Mouse (Mus musculus) T-helper 2 cell (primary cell): ENCODE measurements around the gene Nutf2-ps1.
"Not testable (repeated sequence)": the region's sequence is repeated elsewhere in the genome, so short reads cannot be mapped to it uniquely, and the experiment has no call there.

ENCODE experiments used
- in situ Hi-C: fragments of 300-600 bp; cut with MboI, MseI; formaldehyde crosslinking; loops from one replicate; pipeline ENCODE4 v1.15.1; 2025; ENCODE audit warnings: high pct_unique_total_duplicates

The Nutf2-ps1 gene

GRCm38 (mm10) chr19:53588968-53589367, at the start of gene Nutf2-ps1:
Gene Nutf2-ps1, minus strand, starts transcription at chr19:53589068.
- in situ Hi-C loops: not testable (repeated sequence)

- in situ Hi-C loops: no loop called here
These were observed 49.2 kb upstream of the Nutf2-ps1 start for GRCm38 (mm10) chr19:53638041-53638440.

- in situ Hi-C loops: no loop called here
These were observed 32.8 kb upstream of the Nutf2-ps1 start for GRCm38 (mm10) chr19:53621681-53622080.

GRCm38 (mm10) chr19:53608921-53609320, 20.1 kb upstream of the Nutf2-ps1 start:
- in situ Hi-C loops: loop anchor here (5.0 kb wide), 1 partner anchor 33 kb away; no protein-coding TSS in a partner anchor

- in situ Hi-C loops: no loop called here
These were observed 12.4 kb upstream of the Nutf2-ps1 start for GRCm38 (mm10) chr19:53601363-53601655.

- in situ Hi-C loops: no loop called here
These were observed 11.9 kb upstream of the Nutf2-ps1 start for GRCm38 (mm10) chr19:53600549-53601362.

- in situ Hi-C loops: no loop called here
These were observed 11.1 kb upstream of the Nutf2-ps1 start, which contains the start of gene Smc3 for GRCm38 (mm10) chr19:53599757-53600539. Gene Smc3, plus strand, starts transcription at chr19:53600398.

GRCm38 (mm10) chr19:53596723-53597474, 8.0 kb upstream of the Nutf2-ps1 start:
- in situ Hi-C loops: no loop called here

GRCm38 (mm10) chr19:53587686-53588085, 1.2 kb downstream of the Nutf2-ps1 start:
- in situ Hi-C loops: not testable (repeated sequence)

- in situ Hi-C loops: not testable (repeated sequence)
These were observed 8.6 kb downstream of the Nutf2-ps1 start for GRCm38 (mm10) chr19:53580271-53580670.

GRCm38 (mm10) chr19:53578597-53579252, 10.1 kb downstream of the Nutf2-ps1 start:
- in situ Hi-C loops: loop anchor here (5.0 kb wide), 1 partner anchor 181 kb away; no protein-coding TSS in a partner anchor

GRCm38 (mm10) chr19:53577025-53577800, 11.7 kb downstream of the Nutf2-ps1 start:
- in situ Hi-C loops: loop anchor here (5.0 kb wide), 1 partner anchor 180 kb away; no protein-coding TSS in a partner anchor

GRCm38 (mm10) chr19:53576061-53576460, 12.8 kb downstream of the Nutf2-ps1 start:
- in situ Hi-C loops: loop anchor here (5.0 kb wide), 1 partner anchor 179 kb away; no protein-coding TSS in a partner anchor

- in situ Hi-C loops: loop anchor here (5.0 kb wide), 1 partner anchor 178 kb away; no protein-coding TSS in a partner anchor
These were observed 13.4 kb downstream of the Nutf2-ps1 start for GRCm38 (mm10) chr19:53575296-53576010.

GRCm38 (mm10) chr19:53574546-53574945, 14.3 kb downstream of the Nutf2-ps1 start:
- in situ Hi-C loops: no loop called here

- in situ Hi-C loops: no loop called here
These were observed 14.7 kb downstream of the Nutf2-ps1 start for GRCm38 (mm10) chr19:53574131-53574530.

- in situ Hi-C loops: no loop called here
These were observed 15.7 kb downstream of the Nutf2-ps1 start for GRCm38 (mm10) chr19:53573151-53573550.

- in situ Hi-C loops: no loop called here
These were observed 16.3 kb downstream of the Nutf2-ps1 start for GRCm38 (mm10) chr19:53572607-53573006.
